Mouse (Mus musculus): Measurements from ENCODE around the gene Idh2. TPM values are rescaled to one million over a fixed set of nuclear protein-coding genes. Genes with fewer than 3 reads are reported as not detected.

Idh2 gene
- polyA plus RNA-seq, 1 experiment from 2014 or later, result 429 TPM

GRCm38 (mm10) chr7:80074921-80075441 lies 40.2 kb downstream of the Idh2 start:
- H3K36me3 ChIP-seq, result no peaks in the 10 kb centered on the region
- 38% methylated on average over 5 of the region's 5 CpGs for WGBS
- peaks cover 91% of the 10 kb centered on the region for H3K4me1 ChIP-seq (replicated peaks)
- peak overlapping the region; percentile 16; the same call in 1 of the 2 replicates for H3K4me3 ChIP-seq
- H3K9me3 ChIP-seq, result no peaks in the 10 kb centered on the region
- DNase-seq (ENCODE audit: low spot score), result no peak
- H3K27me3 ChIP-seq (ENCODE audit: insufficient read depth, poor library complexity, severe bottlenecking), result no peaks in the 10 kb centered on the region
- peak overlapping the region; percentile 87 for H3K27ac ChIP-seq

DNA sequence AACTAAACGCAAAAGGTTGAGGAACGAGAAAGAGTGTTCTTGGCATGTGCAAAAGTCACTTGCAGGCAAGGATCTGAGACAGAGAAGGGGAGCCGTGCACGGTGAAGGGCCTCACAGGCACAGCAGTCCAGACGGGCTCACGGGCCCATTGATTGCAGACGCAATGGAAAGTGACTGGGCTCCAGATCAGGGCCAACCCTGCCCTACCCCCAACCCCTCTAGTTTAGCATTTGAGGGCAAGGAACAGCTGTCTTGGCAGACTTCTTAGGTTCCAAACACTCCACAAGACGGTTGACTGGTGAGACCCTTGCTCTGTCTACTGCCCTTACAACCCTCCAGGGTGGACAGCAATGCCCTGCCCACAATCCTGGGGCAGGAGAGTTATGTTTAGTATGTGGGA lies 41.7 kb downstream of the Idh2 start:
- DNase-seq (ENCODE audit: low spot score), result no peak
- H3K27ac ChIP-seq, result peak overlapping the region; percentile 87

GRCm38 (mm10) chr7:80072297-80072696 lies 42.9 kb downstream of the Idh2 start:
- H3K9me3 ChIP-seq, result no peaks in the 10 kb centered on the region
- H3K4me3 ChIP-seq, result no peak overlapping the region
- H3K27ac ChIP-seq, result peak overlapping the region; percentile 87
- H3K27me3 ChIP-seq (ENCODE audit: insufficient read depth, poor library complexity, severe bottlenecking), result no peaks in the 10 kb centered on the region
- DNase-seq (ENCODE audit: low spot score), result no peak
- peaks cover 100% of the 10 kb centered on the region for H3K4me1 ChIP-seq (replicated peaks)
- WGBS, result 48% methylated on average over 6 of the region's 6 CpGs
- H3K36me3 ChIP-seq, result no peaks in the 10 kb centered on the region

More for the DNA sequence above, 41.7 kb downstream of the Idh2 start:
- H3K9me3 ChIP-seq, result no peaks in the 10 kb centered on the region
- H3K36me3 ChIP-seq, result no peaks in the 10 kb centered on the region
- H3K4me3 ChIP-seq, result no peak overlapping the region
- 69% methylated on average over 8 of the region's 8 CpGs for WGBS
- no peaks in the 10 kb centered on the region for H3K27me3 ChIP-seq (ENCODE audit: insufficient read depth, poor library complexity, severe bottlenecking)
- H3K4me1 ChIP-seq (replicated peaks), result peaks cover 98% of the 10 kb centered on the region

GRCm38 (mm10) chr7:80071209-80071608 lies 44.0 kb downstream of the Idh2 start:
- no peaks in the 10 kb centered on the region for H3K27me3 ChIP-seq (ENCODE audit: insufficient read depth, poor library complexity, severe bottlenecking)
- no peaks in the 10 kb centered on the region for H3K36me3 ChIP-seq
- no peak for DNase-seq (ENCODE audit: low spot score)
- peak overlapping the region; percentile 87 for H3K27ac ChIP-seq
- peaks cover 99% of the 10 kb centered on the region for H3K4me1 ChIP-seq (replicated peaks)
- H3K9me3 ChIP-seq, result no peaks in the 10 kb centered on the region
- WGBS, result 91% methylated on average over 9 of the region's 9 CpGs
- no peak overlapping the region for H3K4me3 ChIP-seq

DNA sequence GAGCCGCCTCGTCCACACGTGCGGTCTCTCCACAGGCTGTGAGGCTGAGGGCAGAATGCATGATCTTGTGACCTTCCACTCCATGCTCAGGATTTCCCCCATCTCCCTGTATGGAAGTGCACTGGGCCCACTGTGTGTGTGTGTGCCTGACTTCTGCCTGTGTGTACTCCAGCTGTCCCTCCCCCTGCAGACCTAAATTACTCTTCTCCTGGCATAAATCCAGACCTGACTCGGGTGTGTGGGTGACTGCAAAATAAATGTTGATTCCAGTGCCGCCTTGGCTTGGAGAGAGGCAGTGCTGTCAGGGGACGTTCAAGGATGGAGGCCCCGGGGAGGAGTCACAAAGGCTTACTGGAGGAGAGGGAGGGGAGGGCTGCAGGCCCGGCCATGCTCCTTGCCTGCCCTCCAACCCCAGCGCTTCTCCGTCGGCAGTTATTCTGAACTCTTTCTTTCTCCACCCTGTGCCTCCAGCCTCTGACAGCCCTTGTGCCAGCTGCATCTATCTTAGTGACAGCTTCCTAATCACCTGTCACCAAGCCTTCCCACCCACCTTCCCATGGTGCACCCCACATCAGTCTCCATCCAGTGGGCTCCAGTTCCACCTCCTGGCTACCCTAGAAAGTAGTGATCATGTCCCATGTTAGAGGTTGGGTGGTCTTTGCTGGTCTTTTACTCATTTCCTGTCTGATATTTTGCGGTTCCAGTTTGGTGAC lies 45.4 kb downstream of the Idh2 start:
- Histone ChIP-seq H3K4me1 (replicated peaks) (peaks cover 97% of the 10 kb centered on the region), H3K36me3 (0 out of 2 replicates have a peak, but pooled peaks cover 6% of the 10 kb centered on the region), H3K27me3 (ENCODE audit: insufficient read depth, poor library complexity, severe bottlenecking) (no peaks in the 10 kb centered on the region), H3K27ac (peak overlapping the region; percentile 87), H3K9me3 (no peaks in the 10 kb centered on the region), H3K4me3 (peak overlapping the region; percentile 23)
- WGBS, result 17% methylated on average over 13 of the region's 13 CpGs
- peak; percentile 39 for DNase-seq (ENCODE audit: low spot score)

- H3K4me3 ChIP-seq, result no peak overlapping the region
- WGBS, result 56% methylated on average over 7 of the region's 7 CpGs
- peaks cover 97% of the 10 kb centered on the region for H3K4me1 ChIP-seq (replicated peaks)
- H3K27ac ChIP-seq, result peak overlapping the region; percentile 74
- no peak for DNase-seq (ENCODE audit: low spot score)
- H3K9me3 ChIP-seq, result no peaks in the 10 kb centered on the region
- H3K27me3 ChIP-seq (ENCODE audit: insufficient read depth, poor library complexity, severe bottlenecking), result no peaks in the 10 kb centered on the region
- 0 out of 2 replicates have a peak, but pooled peaks cover 6% of the 10 kb centered on the region for H3K36me3 ChIP-seq
Observed at GRCm38 (mm10) chr7:80068341-80068740, 46.9 kb downstream of the Idh2 start.

DNA sequence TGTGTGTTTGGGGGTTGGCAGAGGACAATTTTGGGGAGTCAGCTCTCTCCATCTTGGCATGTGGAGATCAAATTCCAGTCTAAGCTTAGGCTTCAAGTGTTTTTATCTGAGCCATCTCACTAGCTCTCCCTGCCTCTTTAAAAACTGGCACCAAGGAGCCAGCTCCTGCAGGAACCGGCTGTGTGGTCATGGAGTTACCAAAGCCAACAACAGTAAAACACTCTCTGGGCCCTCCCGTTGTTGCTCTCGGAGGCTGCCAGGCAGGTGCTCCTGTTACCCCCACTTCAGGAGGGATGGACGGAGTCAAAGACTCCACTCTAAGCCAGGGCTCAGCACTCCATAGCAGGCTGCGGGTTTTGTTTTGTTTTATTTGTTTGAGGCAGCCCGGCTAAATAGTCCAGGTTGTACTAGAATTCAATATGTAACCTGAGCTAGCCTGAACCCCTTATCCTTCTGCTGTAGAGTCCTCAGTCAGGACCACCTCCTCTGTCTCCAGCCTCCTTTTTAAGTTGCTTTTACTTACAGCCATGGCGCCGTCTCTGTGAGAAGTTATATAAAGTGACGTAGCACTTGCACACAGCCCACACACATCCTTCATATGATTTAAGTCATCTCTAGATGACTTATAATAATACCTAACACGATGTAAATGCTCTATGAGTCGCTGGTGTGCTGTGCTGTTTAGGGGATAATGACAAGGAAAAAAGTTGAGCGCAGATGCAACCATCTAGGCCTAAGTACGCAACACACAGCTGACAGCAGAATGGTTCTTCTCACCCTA lies 48.3 kb downstream of the Idh2 start:
- peak overlapping the region; percentile 56; the same call in 1 of the 2 replicates for H3K27ac ChIP-seq
- H3K36me3 ChIP-seq, result 0 out of 2 replicates have a peak, but pooled peaks cover 6% of the 10 kb centered on the region
- WGBS, result 79% methylated on average over 13 of the region's 13 CpGs
- no peak overlapping the region for H3K4me3 ChIP-seq
- no peak for DNase-seq (ENCODE audit: low spot score)
- H3K27me3 ChIP-seq (ENCODE audit: insufficient read depth, poor library complexity, severe bottlenecking), result no peaks in the 10 kb centered on the region
- no peaks in the 10 kb centered on the region for H3K9me3 ChIP-seq
- peaks cover 97% of the 10 kb centered on the region for H3K4me1 ChIP-seq (replicated peaks)

DNA sequence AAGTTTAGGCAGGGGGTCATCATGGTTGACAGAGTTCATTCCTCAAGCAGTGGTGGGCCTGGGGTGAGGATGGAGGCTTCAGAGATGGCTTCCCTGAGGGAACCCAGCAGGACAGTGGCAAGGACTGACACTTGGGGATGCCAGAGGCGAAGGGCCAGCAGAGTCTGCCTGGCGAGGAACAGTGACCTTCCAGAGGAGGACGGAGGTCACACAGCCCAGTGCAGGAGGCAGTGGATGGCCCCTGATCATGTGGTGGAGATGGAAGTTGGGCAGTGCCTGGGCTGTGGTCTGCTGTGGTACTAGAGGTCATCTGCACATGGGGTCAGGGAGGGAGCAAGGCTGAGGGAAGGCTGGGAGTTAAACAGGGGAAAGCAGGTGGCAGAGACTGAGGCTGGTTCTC lies 49.9 kb downstream of the Idh2 start:
- H3K4me3 ChIP-seq, result no peak overlapping the region
- DNase-seq (ENCODE audit: low spot score), result no peak
- peak overlapping the region; percentile 86 for H3K27ac ChIP-seq
- 0 out of 2 replicates have a peak, but pooled peaks cover 6% of the 10 kb centered on the region for H3K36me3 ChIP-seq
- no peaks in the 10 kb centered on the region for H3K9me3 ChIP-seq
- H3K27me3 ChIP-seq (ENCODE audit: insufficient read depth, poor library complexity, severe bottlenecking), result no peaks in the 10 kb centered on the region
- H3K4me1 ChIP-seq (replicated peaks), result peaks cover 97% of the 10 kb centered on the region
- 61% methylated on average over 3 of the region's 3 CpGs for WGBS

- Histone ChIP-seq H3K27ac (peak overlapping the region; percentile 86), H3K9me3 (no peaks in the 10 kb centered on the region), H3K4me3 (no peak overlapping the region; the same call in 1 of the 2 replicates), H3K4me1 (replicated peaks) (peaks cover 97% of the 10 kb centered on the region), H3K27me3 (ENCODE audit: insufficient read depth, poor library complexity, severe bottlenecking) (no peaks in the 10 kb centered on the region), H3K36me3 (0 out of 2 replicates have a peak, but pooled peaks cover 9% of the 10 kb centered on the region)
- no peak for DNase-seq (ENCODE audit: low spot score)
- 55% methylated on average over 15 of the region's 15 CpGs for WGBS
Observed at GRCm38 (mm10) chr7:80063902-80064736, 51.1 kb downstream of the Idh2 start.

GRCm38 (mm10) chr7:80063244-80063643 lies 51.9 kb downstream of the Idh2 start:
- no peak for DNase-seq (ENCODE audit: low spot score)
- Histone ChIP-seq H3K4me3 (0 out of 2 replicates have a peak overlapping the region, but pooled peaks have one; percentile 1), H3K27ac (peak overlapping the region; percentile 86), H3K27me3 (ENCODE audit: insufficient read depth, poor library complexity, severe bottlenecking) (no peaks in the 10 kb centered on the region), H3K9me3 (no peaks in the 10 kb centered on the region), H3K36me3 (0 out of 2 replicates have a peak, but pooled peaks cover 13% of the 10 kb centered on the region), H3K4me1 (replicated peaks) (peaks cover 97% of the 10 kb centered on the region)
- 63% methylated on average over 5 of the region's 5 CpGs for WGBS

GRCm38 (mm10) chr7:80062083-80062826 lies 52.9 kb downstream of the Idh2 start:
- 84% methylated on average over 17 of the region's 17 CpGs for WGBS
- no peaks in the 10 kb centered on the region for H3K27me3 ChIP-seq (ENCODE audit: insufficient read depth, poor library complexity, severe bottlenecking)
- H3K27ac ChIP-seq, result peak overlapping the region; percentile 86
- no peak overlapping the region for H3K4me3 ChIP-seq
- no peaks in the 10 kb centered on the region for H3K9me3 ChIP-seq
- H3K36me3 ChIP-seq, result 0 out of 2 replicates have a peak, but pooled peaks cover 13% of the 10 kb centered on the region
- H3K4me1 ChIP-seq (replicated peaks), result peaks cover 97% of the 10 kb centered on the region
- DNase-seq (ENCODE audit: low spot score), result no peak
